Mouse (Mus musculus): ENCODE results near the gene Ltbp2.

DNA sequence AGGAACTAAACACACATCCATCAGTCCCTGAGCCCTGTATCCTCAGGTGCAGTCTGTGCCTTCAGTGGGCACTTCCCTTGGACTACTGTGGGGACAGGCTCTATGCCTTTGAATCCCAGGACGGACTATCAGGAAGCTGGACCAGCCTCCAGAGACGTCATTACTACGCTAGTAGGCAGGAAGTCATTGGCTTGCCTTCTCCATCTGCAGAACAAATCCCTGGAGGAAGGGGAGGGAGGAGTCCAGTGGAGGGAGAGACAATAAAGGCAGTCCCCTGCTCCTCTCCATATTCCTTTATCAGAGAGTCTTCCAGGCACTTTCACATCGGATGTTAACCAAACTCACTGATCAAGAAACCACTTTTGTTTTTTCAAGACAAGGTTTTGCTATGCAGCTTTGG lies 64.8 kb downstream of the Ltbp2 start:
- TF ChIP-seq CTCF (IDR thresholded peaks at IDR 0.05; ENCODE audit: low read depth) (no peak), EP300 (IDR thresholded peaks at IDR 0.05; ENCODE audit: low read depth) (no peak)
